Mouse (Mus musculus) hindbrain, embryonic 14.5 days (tissue): ENCODE results near the gene Pld1. TPM values are rescaled to one million over a fixed set of nuclear protein-coding genes. Genes with fewer than 3 reads are reported as not detected.

Experiments
- ATAC-seq: fragments of 200-750 bp; cut with Nextera tagmentation; 2 replicates; pipeline ENCODE4 v1.8.0; 2017; ENCODE audit warnings: moderate number of reproducible peaks, mild to moderate bottlenecking, moderate TSS enrichment, moderate library complexity; ENCODE audit not compliant: low FRiP score
- DNase-seq: peaks from one replicate; pipeline ENCODE4 v3.0.0-alpha.2; 2015; ENCODE audit warnings: low spot score
- H3K27ac ChIP-seq: fragments of 300-500 bp; sonication (generic); 2 replicates; pipeline ENCODE4 v1.5.1; 2014; ENCODE audit warnings: mild to moderate bottlenecking, moderate library complexity
- H3K27me3 ChIP-seq: fragments of 300-500 bp; sonication (generic); 2 replicates; pipeline ENCODE4 v1.6.1; 2014; ENCODE audit warnings: mild to moderate bottlenecking, low read length, mixed read lengths; ENCODE audit not compliant: control insufficient read depth, insufficient read depth
- H3K36me3 ChIP-seq: fragments of 300-500 bp; sonication (generic); replicated peaks from 2 replicates; pipeline ENCODE4 v1.6.1; 2014; ENCODE audit not compliant: control insufficient read depth, insufficient read depth
- H3K4me1 ChIP-seq: fragments of 300-500 bp; sonication (generic); replicated peaks from 2 replicates; pipeline ENCODE4 v1.6.1; 2014; ENCODE audit warnings: antibody characterized with exemption, low read length, mixed read lengths; ENCODE audit not compliant: control insufficient read depth, insufficient read depth
- H3K4me2 ChIP-seq: fragments of 300-500 bp; sonication (generic); replicated peaks from 2 replicates; pipeline ENCODE4 v1.6.1; 2014; ENCODE audit warnings: mild to moderate bottlenecking, moderate library complexity
- H3K4me3 ChIP-seq: fragments of 300-500 bp; sonication (generic); replicated peaks from 2 replicates; pipeline ENCODE4 v1.5.1; 2014; ENCODE audit warnings: mild to moderate bottlenecking, low read length
- H3K9ac ChIP-seq: fragments of 300-500 bp; sonication (generic); 2 replicates; pipeline ENCODE4 v1.6.1; 2014
- H3K9me3 ChIP-seq: fragments of 300-500 bp; sonication (generic); 2 replicates; pipeline ENCODE4 v1.6.1; 2016; ENCODE audit warnings: low read length; ENCODE audit not compliant: control insufficient read depth
- WGBS: fragments of 180-500 bp; shearing (Covaris S2); extraction: QIAGEN DNeasy Blood & Tissue Kit; methylation state at CpG from one replicate; pipeline ENCODE4 v1.1.7; 2014; 5-methylcytosine and 5-hydroxymethylcytosine counted together
- polyA plus RNA-seq: library from polyadenylated mRNA; unstranded; fragments of >200 nt; fragmentation: Nextera tagmentation; extraction: Ambion mirVana; gene quantifications from 2 replicates; pipeline ENCODE4 v1.2.1, GENCODE M21; 2014

Gene Pld1
- polyA plus RNA-seq, 1 experiment from 2014 or later: 6.7 TPM

DNA sequence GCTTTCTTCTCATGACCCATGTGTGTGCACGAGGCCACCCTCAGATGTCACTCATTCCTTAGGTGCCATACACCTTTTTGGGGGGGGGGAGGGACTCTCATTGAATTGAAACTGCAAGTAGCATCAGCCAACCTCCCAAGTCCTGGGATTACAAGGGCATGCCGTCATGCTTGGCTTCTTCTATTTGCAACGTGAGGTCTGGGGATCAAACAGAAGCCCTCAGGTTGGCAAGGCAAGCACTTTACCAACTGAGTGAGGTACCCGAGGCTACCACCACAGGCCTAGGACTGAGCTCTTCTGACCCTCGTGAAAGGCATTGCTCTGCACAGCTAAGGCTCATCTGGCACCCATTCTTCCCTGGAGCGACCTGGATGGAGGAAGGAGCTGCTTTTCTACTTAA lies 65.8 kb downstream of the Pld1 start:
- no peaks in the 10 kb centered on the region for H3K4me1 ChIP-seq
- H3K27me3 ChIP-seq: no peaks in the 10 kb centered on the region

DNA sequence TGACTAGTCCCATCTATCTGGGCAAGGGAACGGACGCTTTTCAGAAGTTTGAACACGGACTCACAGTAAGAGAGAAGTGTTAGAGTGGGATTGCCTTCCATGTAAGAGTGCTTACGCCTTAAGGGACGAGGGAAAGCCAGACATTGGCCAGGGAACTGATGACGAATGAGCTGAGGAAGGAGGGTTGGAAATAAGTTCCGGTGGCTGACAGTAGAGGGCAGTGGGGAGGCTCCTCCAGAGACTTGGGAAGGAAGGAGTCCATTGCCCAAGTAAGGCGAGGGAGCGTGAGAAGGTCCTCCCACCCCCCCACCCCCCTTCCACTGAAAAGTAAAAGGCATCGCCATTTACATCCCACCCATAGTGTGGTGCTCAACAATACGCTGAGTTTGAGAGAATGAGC lies 69.2 kb downstream of the Pld1 start:
- Histone ChIP-seq H3K9ac (no peak overlapping the region), H3K27me3 (no peaks in the 10 kb centered on the region), H3K9me3 (no peaks in the 10 kb centered on the region), H3K36me3 (no peaks in the 10 kb centered on the region), H3K4me3 (no peak overlapping the region), H3K27ac (no peak overlapping the region), H3K4me2 (no peak overlapping the region), H3K4me1 (no peaks in the 10 kb centered on the region)
- 88% methylated on average over 11 of the region's 11 CpGs for WGBS
- ATAC-seq: no peak
- no peak for DNase-seq

More for the DNA sequence above, 65.8 kb downstream of the Pld1 start:
- H3K4me2 ChIP-seq: no peak overlapping the region
- 76% methylated on average over 6 of the region's 6 CpGs for WGBS
- no peak overlapping the region for H3K9ac ChIP-seq
- no peak overlapping the region for H3K27ac ChIP-seq
- no peaks in the 10 kb centered on the region for H3K36me3 ChIP-seq
- DNase-seq: no peak
- ATAC-seq: no peak
- no peaks in the 10 kb centered on the region for H3K9me3 ChIP-seq
- H3K4me3 ChIP-seq: no peak overlapping the region

DNA sequence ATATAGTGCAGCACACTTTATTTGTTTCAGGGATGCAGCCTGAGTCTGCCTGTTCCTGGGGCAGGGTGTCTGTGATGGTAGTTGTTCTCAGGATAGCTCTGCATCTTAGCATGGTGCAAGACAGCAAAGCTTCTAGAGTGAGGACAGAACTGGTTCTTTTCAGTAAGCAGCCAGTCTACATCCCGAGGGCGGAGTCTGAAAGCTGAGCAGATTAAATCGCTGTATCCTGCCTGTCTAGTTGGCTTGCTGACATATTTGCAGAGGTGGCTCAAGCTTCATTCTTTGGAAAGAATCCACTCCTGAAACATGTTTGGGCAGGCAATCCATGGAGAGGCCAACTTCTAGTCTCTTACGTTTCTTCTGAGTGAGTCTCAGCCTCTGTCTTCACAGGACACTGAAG lies 69.9 kb downstream of the Pld1 start:
- Histone ChIP-seq H3K36me3 (no peaks in the 10 kb centered on the region), H3K27ac (no peak overlapping the region), H3K9ac (no peak overlapping the region), H3K27me3 (no peaks in the 10 kb centered on the region), H3K4me1 (no peaks in the 10 kb centered on the region), H3K4me2 (no peak overlapping the region), H3K9me3 (no peaks in the 10 kb centered on the region), H3K4me3 (no peak overlapping the region)
- WGBS: 91% methylated on average over 4 of the region's 4 CpGs
- DNase-seq: no peak
- ATAC-seq: no peak

DNA sequence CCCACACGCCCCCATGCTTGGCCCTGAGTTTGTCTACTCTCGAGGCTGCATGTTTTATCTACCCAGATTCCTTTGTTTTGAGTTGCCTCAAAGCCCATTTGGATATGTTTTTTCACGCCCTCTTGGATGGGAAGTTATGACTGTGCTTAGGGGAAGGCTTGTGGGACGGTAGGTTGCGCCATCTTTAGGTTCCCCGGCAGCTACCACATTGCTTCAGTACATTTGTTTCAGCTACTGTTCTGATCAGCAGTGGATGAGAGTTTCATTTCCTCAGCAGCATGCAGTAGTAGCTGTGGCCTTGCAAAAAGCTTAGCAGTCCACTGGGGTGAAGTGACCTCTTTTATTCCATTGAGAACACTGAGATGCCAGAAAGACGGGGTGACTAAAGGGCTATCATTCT lies 73.7 kb downstream of the Pld1 start:
- no peaks in the 10 kb centered on the region for H3K27me3 ChIP-seq
- H3K36me3 ChIP-seq: no peaks in the 10 kb centered on the region
- DNase-seq (no peak), ATAC-seq (no peak)
- WGBS: 87% methylated on average over 7 of the region's 7 CpGs
- no peak overlapping the region for H3K4me2 ChIP-seq
- no peak overlapping the region for H3K9ac ChIP-seq
- no peak overlapping the region for H3K27ac ChIP-seq
- H3K4me1 ChIP-seq: no peaks in the 10 kb centered on the region
- no peak overlapping the region for H3K4me3 ChIP-seq
- no peaks in the 10 kb centered on the region for H3K9me3 ChIP-seq

DNA sequence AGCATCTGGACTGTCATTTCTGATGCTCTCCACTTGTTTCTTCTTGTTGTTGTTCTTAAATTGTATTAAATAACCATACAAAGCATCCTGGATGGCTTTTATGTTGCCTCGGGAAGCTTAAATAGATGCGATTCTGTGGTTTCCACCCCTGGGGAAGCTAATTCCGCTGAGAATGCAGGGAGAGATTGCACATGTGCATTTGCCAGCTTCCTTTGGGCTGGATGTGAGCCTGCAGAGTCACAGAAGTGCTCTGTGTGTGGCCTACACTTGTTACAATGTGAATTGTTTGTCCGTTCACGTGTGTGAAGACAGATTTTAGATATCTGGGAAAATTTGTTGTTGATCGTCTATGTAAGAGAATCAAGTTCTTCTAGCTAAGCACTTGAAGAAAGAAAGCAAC lies 74.9 kb downstream of the Pld1 start:
- 54% methylated on average over 6 of the region's 6 CpGs for WGBS
- no peak overlapping the region for H3K9ac ChIP-seq

DNA sequence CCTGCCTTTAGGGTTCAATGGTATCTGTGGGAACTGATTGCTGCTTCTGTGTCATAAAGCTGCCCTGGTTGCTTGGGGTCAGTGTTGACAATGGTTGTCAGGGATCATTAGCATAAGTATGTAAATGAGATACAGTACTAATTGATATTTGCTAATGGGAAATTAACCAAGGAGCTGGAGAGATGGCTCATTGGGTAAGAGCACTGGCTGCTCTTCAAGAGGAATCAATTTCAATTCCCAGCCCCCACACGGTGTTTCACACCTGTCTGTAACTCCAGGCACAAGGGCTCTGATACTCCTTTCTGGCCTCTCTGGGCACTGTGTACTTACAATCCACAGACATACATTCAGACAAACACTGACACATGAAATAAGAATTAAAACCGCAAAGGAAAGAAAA lies 78.5 kb downstream of the Pld1 start:
- 0 out of 2 replicates have a peak, but pooled peaks have one; percentile 46 for ATAC-seq
- Histone ChIP-seq H3K4me1 (no peaks in the 10 kb centered on the region; the same call in 1 of the 2 replicates), H3K27me3 (no peaks in the 10 kb centered on the region), H3K27ac (no peak overlapping the region), H3K9ac (no peak overlapping the region), H3K4me3 (no peak overlapping the region), H3K4me2 (no peak overlapping the region), H3K9me3 (no peaks in the 10 kb centered on the region), H3K36me3 (no peaks in the 10 kb centered on the region)
- no peak for DNase-seq
- WGBS: 85% methylated on average over 2 of the region's 2 CpGs

More for the DNA sequence above, 74.9 kb downstream of the Pld1 start:
- Histone ChIP-seq H3K4me1 (no peaks in the 10 kb centered on the region), H3K27ac (no peak overlapping the region), H3K36me3 (no peaks in the 10 kb centered on the region), H3K4me3 (no peak overlapping the region), H3K9me3 (no peaks in the 10 kb centered on the region), H3K4me2 (no peak overlapping the region), H3K27me3 (no peaks in the 10 kb centered on the region)
- DNase-seq: no peak
- ATAC-seq: no peak

DNA sequence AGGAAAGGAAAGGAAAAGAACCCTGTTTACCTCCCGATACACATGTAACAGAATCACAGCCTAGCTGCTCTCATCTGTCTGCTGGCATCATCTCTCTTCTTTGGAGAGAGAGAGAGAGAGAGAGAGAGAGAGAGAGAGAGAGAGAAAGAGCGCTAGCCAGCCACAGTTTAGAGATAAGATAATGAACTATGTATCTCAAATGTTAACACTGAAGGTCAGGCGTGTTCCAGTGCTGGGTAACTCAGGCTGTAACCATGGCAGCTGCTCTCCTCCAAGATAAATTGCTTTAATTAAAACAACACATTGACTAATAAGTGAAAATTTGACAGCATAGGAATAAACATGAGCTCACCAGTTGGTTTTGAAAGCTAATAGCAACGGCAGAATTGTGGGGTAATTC lies 81.2 kb downstream of the Pld1 start:
- no peak overlapping the region for H3K4me3 ChIP-seq
- H3K27ac ChIP-seq: no peak overlapping the region
- H3K36me3 ChIP-seq: no peaks in the 10 kb centered on the region
- 65% methylated on average over 4 of the region's 4 CpGs for WGBS
- H3K9ac ChIP-seq: no peak overlapping the region
- H3K4me1 ChIP-seq: no peaks in the 10 kb centered on the region; the same call in 1 of the 2 replicates
- no peak overlapping the region for H3K4me2 ChIP-seq
- H3K27me3 ChIP-seq: no peaks in the 10 kb centered on the region
- DNase-seq (no peak), ATAC-seq (peak; percentile 55; the same call in 1 of the 2 replicates)
- no peaks in the 10 kb centered on the region for H3K9me3 ChIP-seq

DNA sequence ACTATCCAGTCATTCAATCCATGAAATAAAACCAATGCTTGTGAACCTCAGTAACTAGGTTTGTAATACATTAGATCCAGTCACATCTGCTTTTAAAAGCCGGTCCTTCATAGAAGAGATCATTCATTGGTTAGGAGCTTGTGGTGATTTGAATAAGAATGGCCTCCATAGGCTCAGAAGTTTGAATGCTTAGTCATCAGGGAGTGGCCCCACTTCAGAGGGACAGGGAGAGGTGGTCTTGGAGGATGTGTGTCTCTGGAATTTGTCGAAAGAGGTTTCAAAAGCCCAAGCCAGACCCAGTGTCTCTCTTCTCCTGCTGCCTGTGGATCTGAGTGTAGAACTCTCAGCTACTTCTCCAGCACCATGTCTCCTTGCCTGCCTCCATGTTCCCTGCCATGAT lies 81.9 kb downstream of the Pld1 start:
- Histone ChIP-seq H3K27me3 (no peaks in the 10 kb centered on the region), H3K4me2 (no peak overlapping the region), H3K4me3 (no peak overlapping the region), H3K9me3 (no peaks in the 10 kb centered on the region), H3K36me3 (no peaks in the 10 kb centered on the region), H3K4me1 (no peaks in the 10 kb centered on the region; the same call in 1 of the 2 replicates), H3K27ac (no peak overlapping the region), H3K9ac (no peak overlapping the region)
- ATAC-seq (no peak), DNase-seq (no peak)
- WGBS: 80% methylated on average over 2 of the region's 2 CpGs

DNA sequence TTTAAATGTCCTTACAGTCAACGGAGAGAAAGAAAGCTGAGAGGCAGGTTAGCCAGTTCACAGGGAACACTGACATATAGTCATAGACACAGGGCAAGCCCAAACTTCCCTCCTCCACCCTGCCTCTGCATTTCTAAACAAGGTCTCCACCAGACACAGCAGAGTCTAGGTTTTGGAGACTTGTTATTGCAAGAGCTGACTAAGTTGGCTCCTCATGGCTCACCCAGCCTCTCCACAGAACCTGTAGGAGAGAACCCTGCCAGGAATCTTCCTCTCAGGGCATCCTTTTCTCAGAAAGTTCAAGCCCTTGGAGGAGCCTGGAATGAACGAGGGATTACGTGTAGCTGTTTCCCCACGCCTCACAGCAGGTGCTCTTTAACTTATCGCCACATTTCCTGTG lies 83.7 kb downstream of the Pld1 start:
- ATAC-seq: no peak
- WGBS: 79% methylated on average over 5 of the region's 5 CpGs

DNA sequence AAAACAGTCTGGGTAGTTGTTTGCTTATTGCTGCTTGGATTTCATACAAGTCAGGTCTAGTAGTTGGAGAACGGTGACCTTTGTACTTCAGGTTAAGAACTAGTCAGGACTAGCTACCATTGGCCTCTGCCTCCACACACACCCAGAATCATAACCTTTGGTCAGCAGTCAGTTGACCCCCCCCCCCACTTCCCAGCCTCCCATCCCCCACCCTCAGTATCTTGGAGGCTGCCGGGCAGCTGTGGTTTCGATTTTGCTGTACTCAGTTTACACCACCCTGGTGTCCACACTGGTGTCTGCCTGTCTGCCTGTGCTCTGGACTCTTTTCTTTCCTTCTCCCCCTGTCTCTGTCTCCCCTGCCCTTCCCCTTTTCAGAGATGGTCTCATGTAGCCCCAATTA lies 88.4 kb downstream of the Pld1 start:
- DNase-seq (no peak), ATAC-seq (no peak)
- Histone ChIP-seq H3K27me3 (no peaks in the 10 kb centered on the region), H3K4me1 (no peaks in the 10 kb centered on the region), H3K9me3 (no peaks in the 10 kb centered on the region), H3K4me3 (no peak overlapping the region), H3K4me2 (no peak overlapping the region), H3K27ac (no peak overlapping the region), H3K9ac (no peak overlapping the region), H3K36me3 (no peaks in the 10 kb centered on the region)
- 77% methylated on average over 3 of the region's 3 CpGs for WGBS

More for the DNA sequence above, 83.7 kb downstream of the Pld1 start:
- H3K4me2 ChIP-seq: no peak overlapping the region
- H3K4me3 ChIP-seq: no peak overlapping the region
- no peak for DNase-seq
- no peaks in the 10 kb centered on the region for H3K36me3 ChIP-seq
- H3K9ac ChIP-seq: no peak overlapping the region
- H3K9me3 ChIP-seq: no peaks in the 10 kb centered on the region
- H3K27me3 ChIP-seq: no peaks in the 10 kb centered on the region
- no peak overlapping the region for H3K27ac ChIP-seq
- no peaks in the 10 kb centered on the region; the same call in 1 of the 2 replicates for H3K4me1 ChIP-seq
